Mouse (Mus musculus): ENCODE measurements around the gene Xpc. TPM values are rescaled to one million over a fixed set of nuclear protein-coding genes. Genes with fewer than 3 reads are reported as not detected.

Xpc gene
- polyA plus RNA-seq, 1 experiment from 2014 or later = 21.0 TPM

Other genes starting within 250 kb of the Xpc start
- 1.5 and 3.3 TPM in 2 replicates for gene Wnt7a, start 104.5 kb downstream of the Xpc start, polyA plus RNA-seq (2015; fragmentation: Nextera tagmentation; extraction: Ambion mirVana)
- gene Chchd4, start 42.3 kb downstream of the Xpc start, polyA plus RNA-seq (2015; fragmentation: Nextera tagmentation; extraction: Ambion mirVana) = 20.2 and 21.7 TPM in 2 replicates
- 59.0 and 61.7 TPM in 2 replicates for gene Tmem43, start 42.2 kb downstream of the Xpc start, polyA plus RNA-seq (2015; fragmentation: Nextera tagmentation; extraction: Ambion mirVana)
- 281 and 293 TPM in 2 replicates for gene Lsm3, start within 50 bp of the Xpc start, polyA plus RNA-seq (2015; fragmentation: Nextera tagmentation; extraction: Ambion mirVana)
- 71.4 and 72.2 TPM in 2 replicates for gene Slc6a6, start 168.2 kb upstream of the Xpc start, polyA plus RNA-seq (2015; fragmentation: Nextera tagmentation; extraction: Ambion mirVana)

Data from embryonic facial prominence, embryonic 13.5 days (tissue).